ENCODE assay signal across 17 mouse cellular contexts in the genomic region with DNA sequence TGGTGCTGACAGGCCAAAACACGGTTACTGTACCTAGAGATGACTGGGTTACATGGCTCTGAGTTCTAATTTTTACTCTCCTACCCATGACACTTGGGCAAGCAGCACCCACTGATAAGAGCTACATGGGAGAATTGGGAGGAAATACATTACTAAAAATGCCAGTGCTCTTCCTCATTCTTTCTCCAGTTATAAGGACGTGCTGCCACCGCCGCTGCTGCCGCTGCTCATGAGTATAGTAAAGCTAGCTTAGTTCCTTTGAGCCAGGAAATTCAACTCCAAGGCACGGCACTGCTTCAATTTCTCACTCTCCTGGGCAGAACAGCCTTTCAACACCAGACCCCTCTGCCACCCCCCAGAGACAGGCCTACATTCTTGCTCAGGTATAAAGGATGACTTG.
DNase-seq lines count a peak whose midpoint lies in the region; ATAC-seq lines count a peak whose summit lies in the region.
"Had no signal": no experiment of that assay in that cellular context is flagged by ENCODE, and none has a peak within 500 bp of the region (broad histone marks: within the 10 kb centered on the region; RNA-seq: fewer than 3 reads in every experiment).

No protein-coding gene starts in this region.

- H3K36me3 ChIP-seq in heart, embryonic 10.5 days = no peaks in the 10 kb centered on the region; the same call in 1 of the 2 replicates
- no peaks in the 10 kb centered on the region for H3K36me3 ChIP-seq in limb, embryonic 13.5 days
- no peaks in the 10 kb centered on the region for H3K36me3 ChIP-seq in limb, embryonic 10.5 days
- H3K36me3 ChIP-seq in embryonic facial prominence, embryonic 15.5 days = no peaks in the 10 kb centered on the region
- H3K36me3 ChIP-seq in stomach, embryonic 15.5 days = no peaks in the 10 kb centered on the region
- no peaks in the 10 kb centered on the region for H3K36me3 ChIP-seq in midbrain, embryonic 15.5 days (replicated peaks)

- peak overlapping the region; percentile 56 for H3K27ac ChIP-seq in heart, embryonic 10.5 days
- 0 out of 2 replicates have a peak overlapping the region, but pooled peaks have one; percentile 48 for H3K27ac ChIP-seq in limb, embryonic 13.5 days
- H3K27ac ChIP-seq in limb, embryonic 10.5 days = no peak overlapping the region
- peak overlapping the region; percentile 73 for H3K27ac ChIP-seq in embryonic facial prominence, embryonic 15.5 days (replicated peaks)
- H3K27ac ChIP-seq in stomach, embryonic 15.5 days = 0 out of 2 replicates have a peak overlapping the region, but pooled peaks have one; percentile 61
- H3K27ac ChIP-seq in midbrain, embryonic 15.5 days = no peak overlapping the region

- H3K9ac ChIP-seq in limb, embryonic 13.5 days = no peak overlapping the region
- no peak overlapping the region for H3K9ac ChIP-seq in embryonic facial prominence, embryonic 15.5 days
- H3K9ac ChIP-seq in stomach, embryonic 15.5 days = no peak overlapping the region
- H3K9ac ChIP-seq in midbrain, embryonic 15.5 days = no peak overlapping the region

- peak; percentile 51 for DNase-seq in heart, embryonic 10.5 days (ENCODE audit: low spot score)
- no peak for DNase-seq in heart, postnatal 25 days (ENCODE audit: low spot score)
- no peak for DNase-seq in limb, embryonic 10.5 days (ENCODE audit: low spot score)
- no peak for DNase-seq in layer of hippocampus, postnatal 25 days (ENCODE audit: extremely low spot score in 1 of 2, low spot score in 1 of 2)
- DNase-seq: cerebellum, adult 18-20 months; heart, adult 11 months; kidney, postnatal 14 days; left cerebral cortex, postnatal 4 days; lung, adult 2 months; thymus, postnatal 14 days had no signal

- intact Hi-C loops in heart, postnatal 25 days (cut with DNase I) = no loop called here

- no peak for ATAC-seq in limb, embryonic 13.5 days (ENCODE audit: low FRiP score, low read depth)
- ATAC-seq in embryonic facial prominence, embryonic 15.5 days (ENCODE audit: insufficient number of reproducible peaks, low FRiP score, low TSS enrichment, low read depth) = no peak
- no peak for ATAC-seq in stomach, embryonic 15.5 days (ENCODE audit: insufficient read depth, low FRiP score, low read depth)
- ATAC-seq in midbrain, embryonic 15.5 days (replicated peaks) = no peak
- ATAC-seq: inflammation-experienced regulatory T-cells, adult 6 months; Patski had no signal

- H3K4me2 ChIP-seq in limb, embryonic 13.5 days (replicated peaks) = no peak overlapping the region
- H3K4me2 ChIP-seq in embryonic facial prominence, embryonic 15.5 days (replicated peaks) = no peak overlapping the region
- no peak overlapping the region for H3K4me2 ChIP-seq in stomach, embryonic 15.5 days
- H3K4me2 ChIP-seq in midbrain, embryonic 15.5 days = no peak overlapping the region
- H3K4me2 ChIP-seq: midbrain, embryonic 11.5 days had no signal

- H3K9me3 ChIP-seq in heart, embryonic 10.5 days = no peaks in the 10 kb centered on the region
- H3K9me3 ChIP-seq in limb, embryonic 13.5 days = no peaks in the 10 kb centered on the region
- H3K9me3 ChIP-seq in limb, embryonic 10.5 days (replicated peaks) = no peaks in the 10 kb centered on the region
- H3K9me3 ChIP-seq in embryonic facial prominence, embryonic 15.5 days (replicated peaks) = no peaks in the 10 kb centered on the region
- H3K9me3 ChIP-seq in stomach, embryonic 15.5 days = no peaks in the 10 kb centered on the region
- H3K9me3 ChIP-seq in midbrain, embryonic 15.5 days = no peaks in the 10 kb centered on the region

- H3K27me3 ChIP-seq in heart, embryonic 10.5 days (ENCODE audit: insufficient read depth, poor library complexity, severe bottlenecking) = no peaks in the 10 kb centered on the region
- H3K27me3 ChIP-seq in limb, embryonic 13.5 days = no peaks in the 10 kb centered on the region
- H3K27me3 ChIP-seq in limb, embryonic 10.5 days (ENCODE audit: low read depth, poor library complexity, severe bottlenecking) = no peaks in the 10 kb centered on the region
- H3K27me3 ChIP-seq in embryonic facial prominence, embryonic 15.5 days = no peaks in the 10 kb centered on the region
- no peaks in the 10 kb centered on the region for H3K27me3 ChIP-seq in stomach, embryonic 15.5 days (replicated peaks)
- H3K27me3 ChIP-seq in midbrain, embryonic 15.5 days (replicated peaks) = no peaks in the 10 kb centered on the region
- H3K27me3 ChIP-seq: Patski had no signal

- no peak overlapping the region for H3K4me3 ChIP-seq in heart, embryonic 10.5 days
- H3K4me3 ChIP-seq in limb, embryonic 13.5 days = no peak overlapping the region
- no peak overlapping the region for H3K4me3 ChIP-seq in limb, embryonic 10.5 days
- no peak overlapping the region for H3K4me3 ChIP-seq in embryonic facial prominence, embryonic 15.5 days (replicated peaks)
- H3K4me3 ChIP-seq in stomach, embryonic 15.5 days (replicated peaks) = no peak overlapping the region
- H3K4me3 ChIP-seq in midbrain, embryonic 15.5 days = no peak overlapping the region

- peaks cover 42% of the 10 kb centered on the region for H3K4me1 ChIP-seq in heart, embryonic 10.5 days
- peaks cover 27% of the 10 kb centered on the region for H3K4me1 ChIP-seq in limb, embryonic 13.5 days
- H3K4me1 ChIP-seq in limb, embryonic 10.5 days = peaks cover 30% of the 10 kb centered on the region
- peaks cover 24% of the 10 kb centered on the region for H3K4me1 ChIP-seq in embryonic facial prominence, embryonic 15.5 days
- peaks cover 4% of the 10 kb centered on the region; the same call in 1 of the 2 replicates for H3K4me1 ChIP-seq in stomach, embryonic 15.5 days
- no peaks in the 10 kb centered on the region for H3K4me1 ChIP-seq in midbrain, embryonic 15.5 days

- 72% methylated on average over 6 of the region's 6 CpGs for WGBS in heart, embryonic 10.5 days
- WGBS in limb, embryonic 13.5 days = 60% methylated on average over 6 of the region's 6 CpGs
- WGBS in limb, embryonic 10.5 days = 82% methylated on average over 6 of the region's 6 CpGs
- 56% methylated on average over 6 of the region's 6 CpGs for WGBS in embryonic facial prominence, embryonic 15.5 days
- WGBS in stomach, embryonic 15.5 days = 56% methylated on average over 6 of the region's 6 CpGs
- 77% methylated on average over 6 of the region's 6 CpGs for WGBS in midbrain, embryonic 15.5 days

Comparison
In these comparisons a context has a peak if more than half of its experiments do, and no peak if none do; other contexts are left out.
1. H3K27ac ChIP-seq: peak in heart, embryonic 10.5 days (single experiment), limb, embryonic 13.5 days (single experiment), embryonic facial prominence, embryonic 15.5 days (single experiment) and stomach, embryonic 15.5 days (single experiment); none in limb, embryonic 10.5 days (single experiment) and midbrain, embryonic 15.5 days (single experiment).